Comparison of ENCODE assay signal across 8 mouse cellular contexts in the genomic region with DNA sequence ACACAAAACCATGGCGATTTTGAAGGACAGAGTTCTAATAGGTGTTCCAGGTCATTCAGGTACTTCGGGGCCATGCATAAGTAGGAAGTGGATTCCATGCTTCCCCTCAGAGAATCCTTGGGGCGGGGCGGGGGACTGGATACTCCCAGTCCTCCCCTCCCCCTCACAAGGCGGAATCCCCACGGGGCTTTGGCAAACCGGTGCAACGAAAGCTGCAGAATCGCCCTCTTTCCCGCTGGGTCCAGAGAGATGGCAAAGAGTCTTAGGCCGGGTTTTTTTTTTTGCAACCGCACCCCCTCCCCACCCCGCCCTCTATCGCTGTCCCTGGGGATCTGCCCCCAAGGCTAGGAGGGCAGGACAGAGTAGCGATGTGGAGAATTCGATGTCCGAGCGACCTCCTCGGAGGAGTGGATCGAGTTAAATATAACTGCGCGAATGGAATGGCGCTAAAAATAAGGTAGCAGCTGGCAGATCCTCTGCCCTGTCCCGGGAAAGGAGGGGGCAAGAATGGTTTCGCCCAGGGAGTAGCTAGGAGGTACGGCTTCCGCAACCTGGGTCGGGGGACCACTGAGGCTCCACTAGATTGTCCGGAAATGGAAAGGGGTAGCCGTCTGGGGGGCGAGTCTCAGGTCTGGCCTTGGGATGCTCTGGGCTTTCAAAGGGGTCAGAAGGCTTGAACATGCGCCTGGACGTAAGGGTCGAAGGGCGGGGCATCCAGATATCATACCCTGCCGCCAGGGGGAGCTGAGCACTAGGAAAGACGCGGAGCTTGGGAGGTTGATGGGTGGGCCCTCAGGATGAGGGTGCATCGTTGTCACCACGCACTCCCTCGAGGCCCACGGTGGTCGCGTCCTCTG. TPM values are rescaled to one million over a fixed set of nuclear protein-coding genes. Genes with fewer than 3 reads are reported as not detected.
DNase-seq lines count a peak whose midpoint lies in the region; ATAC-seq and TF ChIP-seq lines count a peak whose summit lies in the region.
"Had no signal": no experiment of that assay in that cellular context is flagged by ENCODE, and none has a peak within 500 bp of the region (broad histone marks: within the 10 kb centered on the region; RNA-seq: fewer than 3 reads in every experiment).

No protein-coding gene starts in this region.

- H3K27ac ChIP-seq in embryonic facial prominence, embryonic 12.5 days: no peak overlapping the region
- no peak overlapping the region for H3K27ac ChIP-seq in thymus, adult 2 months (ENCODE audit: control insufficient read depth, insufficient read depth, low read length)
- H3K27ac ChIP-seq: macrophage had no signal

- no peak for ATAC-seq in embryonic facial prominence, embryonic 12.5 days (ENCODE audit: insufficient number of reproducible peaks, insufficient read depth, low FRiP score, low TSS enrichment)

- H3K4me2 ChIP-seq in embryonic facial prominence, embryonic 12.5 days (replicated peaks): peak overlapping the region; percentile 34; the same call in 1 of the 2 replicates

- no peak overlapping the region for H3K4me3 ChIP-seq in lung, adult 2 months (replicated peaks; ENCODE audit: extremely low read depth, low read depth, low read length)
- peak overlapping the region; percentile 12; the same call in 1 of the 2 replicates for H3K4me3 ChIP-seq in embryonic facial prominence, embryonic 12.5 days
- no peak overlapping the region for H3K4me3 ChIP-seq in thymus, adult 2 months (ENCODE audit: control insufficient read depth, insufficient read depth, low read length)

- no peak overlapping the region for H3K9ac ChIP-seq in embryonic facial prominence, embryonic 12.5 days

- 7% methylated on average over 44 of the region's 44 CpGs for WGBS in lung, adult 2 months
- 3% methylated on average over 44 of the region's 44 CpGs for WGBS in embryonic facial prominence, embryonic 12.5 days
- 17% methylated on average over 44 of the region's 44 CpGs for WGBS in thymus, adult 2 months

- DNase-seq in lung, adult 2 months: no peak
- DNase-seq in lung, adult 18-20 months: no peak
- peak; percentile 22 to 24 for DNase-seq in heart, postnatal 10 days
- peak; percentile 27 for DNase-seq in mesoderm, embryonic 11.5 days (ENCODE audit: low read depth, low spot score)
- no peak for DNase-seq in thymus, adult 2 months
- DNase-seq in frontal cortex, postnatal 36 days (ENCODE audit: low spot score in 2 of 2): no peak

- no peaks in the 10 kb centered on the region for H3K9me3 ChIP-seq in embryonic facial prominence, embryonic 12.5 days

- TF ChIP-seq POLR2A in lung, adult 2 months (IDR thresholded peaks at IDR 0.05; ENCODE audit: borderline replicate concordance, extremely low read depth, low read depth, low read length): no peak
- TF ChIP-seq POLR2A in thymus, adult 2 months (IDR thresholded peaks at IDR 0.05; ENCODE audit: control insufficient read depth, extremely low read depth, insufficient read depth, low read length, poor library complexity): no peak

- 0 out of 2 replicates have a peak, but pooled peaks have one; percentile 12 for TF ChIP-seq CTCF in lung, adult 2 months (IDR thresholded peaks at IDR 0.05; ENCODE audit: insufficient read depth, low read length)
- TF ChIP-seq CTCF in thymus, adult 2 months (IDR thresholded peaks at IDR 0.05; ENCODE audit: borderline replicate concordance, control insufficient read depth, extremely low read depth, insufficient read depth, low read length, poor library complexity): no peak

- H3K27me3 ChIP-seq in embryonic facial prominence, embryonic 12.5 days: peaks cover 67% of the 10 kb centered on the region
- peaks cover 28% of the 10 kb centered on the region for H3K27me3 ChIP-seq in thymus, adult 2 months (ENCODE audit: control insufficient read depth, insufficient read depth, low read length)

- H3K36me3 ChIP-seq in embryonic facial prominence, embryonic 12.5 days: no peaks in the 10 kb centered on the region
- H3K36me3 ChIP-seq in thymus, adult 2 months (ENCODE audit: control insufficient read depth, insufficient read depth, low read length): no peaks in the 10 kb centered on the region

- H3K4me1 ChIP-seq in lung, adult 2 months (ENCODE audit: control insufficient read depth, insufficient read depth, low read length): no peaks in the 10 kb centered on the region; the same call in none of the 2 replicates
- no peaks in the 10 kb centered on the region for H3K4me1 ChIP-seq in embryonic facial prominence, embryonic 12.5 days
- no peaks in the 10 kb centered on the region; the same call in 1 of the 2 replicates for H3K4me1 ChIP-seq in thymus, adult 2 months (replicated peaks; ENCODE audit: control insufficient read depth, insufficient read depth, low read length)

- intact Hi-C loops in heart, postnatal 10 days (cut with DNase I): no loop called here

RNA-seq across cellular contexts. Expression of a gene that starts 5.8 kb away (rescaled TPM):
- polyA plus RNA-seq in lung, adult 2 months (2012; rRNA removed): 0.28 and 0.62 TPM in 2 replicates
- polyA plus RNA-seq in embryonic facial prominence, embryonic 12.5 days (2016; fragmentation: Nextera tagmentation; extraction: Ambion mirVana): 2.1 TPM in 2 replicates
- 1 to 10 TPM in 1 of 2 experiments, under 1 TPM in 1; 0.79 to 1.4 TPM for total RNA-seq in heart, postnatal 10 days (2021)
- 1.5 and 1.8 TPM in 2 replicates for polyA plus RNA-seq in thymus, adult 2 months (2012; rRNA removed)
- polyA plus RNA-seq: macrophage had no signal

Comparison
In these comparisons a context has a peak if more than half of its experiments do, and no peak if none do; other contexts are left out.
1. DNase-seq: peak in heart, postnatal 10 days (2 of 2) and mesoderm, embryonic 11.5 days (single experiment); none in lung, adult 2 months (single experiment), lung, adult 18-20 months (0 of 2), thymus, adult 2 months (single experiment) and frontal cortex, postnatal 36 days (0 of 2).